Mouse (Mus musculus) CH12.LX (cell line): ENCODE data around the gene Rps21. TPM values are rescaled to one million over a fixed set of nuclear protein-coding genes. Genes with fewer than 3 reads are reported as not detected.

ENCODE experiments used
- DNase-seq: peaks from one replicate; pipeline ENCODE4 v3.0.0-alpha.2; 2013; ENCODE audit errors: extremely low read depth
- H3K27ac ChIP-seq: 2 replicates; pipeline ENCODE4 v1.5.1; 2012; ENCODE audit warnings: low read depth, mild to moderate bottlenecking, control low read depth, moderate library complexity; ENCODE audit not compliant: insufficient read depth
- H3K27me3 ChIP-seq: replicated peaks from 2 replicates; pipeline ENCODE3; 2012; ENCODE audit warnings: inconsistent platforms
- H3K36me3 ChIP-seq, 2 experiments: replicated peaks in 1 of 2; 2 replicates each; pipeline versions ENCODE3 to v1.6.1; 2012; ENCODE audit warnings: inconsistent platforms in 1 of 2, low read length in 1 of 2, mild to moderate bottlenecking in 1 of 2, mixed read lengths in 1 of 2, moderate library complexity in 1 of 2; ENCODE audit not compliant: control insufficient read depth in 1 of 2, insufficient read depth in 1 of 2
- H3K4me1 ChIP-seq, 2 experiments: 2 replicates each; pipeline ENCODE4 v1.6.1; 2012; ENCODE audit warnings: inconsistent platforms in 1 of 2, moderate library complexity in 1 of 2; ENCODE audit not compliant: insufficient read depth in 2 of 2, control insufficient read depth in 1 of 2
- H3K4me2 ChIP-seq: 2 replicates; pipeline ENCODE4 v1.6.1; 2012; ENCODE audit warnings: low read depth, mild to moderate bottlenecking, control low read depth; ENCODE audit not compliant: poor library complexity, insufficient read depth, severe bottlenecking
- H3K4me3 ChIP-seq, 3 experiments: fragments of 150-350 bp in 1 of 3; sonication (generic) in 1 of 3; replicated peaks in 1 of 3; 2 replicates each; pipeline versions ENCODE3 to v1.5.1; 2011 to 2012; ENCODE audit warnings: low read depth in 2 of 3, low read length in 2 of 3, mild to moderate bottlenecking in 2 of 3, moderate library complexity in 2 of 3, control low read depth in 1 of 3, improper control_type of control experiment in 1 of 3, inconsistent platforms in 1 of 3, mixed read lengths in 1 of 3; ENCODE audit not compliant: poor library complexity in 1 of 3
- H3K79me2 ChIP-seq: replicated peaks from 2 replicates; pipeline ENCODE4 v1.6.1; 2012; ENCODE audit warnings: mild to moderate bottlenecking, moderate library complexity; ENCODE audit not compliant: control insufficient read depth, poor library complexity, insufficient read depth, severe bottlenecking; ENCODE audit errors: extremely low read depth
- H3K9ac ChIP-seq: 2 replicates; pipeline ENCODE4 v1.6.1; 2012; ENCODE audit warnings: low read depth, mild to moderate bottlenecking, control low read depth, moderate library complexity; ENCODE audit not compliant: insufficient read depth
- H3K9me3 ChIP-seq: replicated peaks from 2 replicates; pipeline ENCODE3; 2012; ENCODE audit warnings: low read length, inconsistent platforms, mixed read lengths
- BHLHE40 ChIP-seq: IDR thresholded peaks from 2 replicates; pipeline ENCODE4 v1.6.1; 2011; ENCODE audit warnings: mild to moderate bottlenecking, low read depth, low read length, improper control_type of control experiment
- CHD1 ChIP-seq: IDR thresholded peaks from 2 replicates; pipeline ENCODE4 v1.6.1; 2012; ENCODE audit warnings: low read depth, low read length, improper control_type of control experiment, inconsistent platforms
- CTCF ChIP-seq, 2 experiments: IDR thresholded peaks in 1 of 2; conservative IDR thresholded peaks in 1 of 2; 2 replicates each; pipeline ENCODE4 v1.5.1; 2011 to 2012; ENCODE audit warnings: low read depth in 2 of 2, low read length in 2 of 2, improper control_type of control experiment in 1 of 2, inconsistent platforms in 1 of 2, mild to moderate bottlenecking in 1 of 2, moderate library complexity in 1 of 2
- JUN ChIP-seq: IDR thresholded peaks from 2 replicates; pipeline ENCODE4 v1.6.1; 2011; ENCODE audit warnings: low read depth, mild to moderate bottlenecking, low read length, improper control_type of control experiment, moderate library complexity; ENCODE audit not compliant: insufficient read depth
- JUND ChIP-seq: conservative IDR thresholded peaks from 2 replicates; pipeline ENCODE4 v1.6.1; 2011; ENCODE audit warnings: low read depth, low read length, improper control_type of control experiment
- MAFK ChIP-seq: IDR thresholded peaks from 2 replicates; pipeline ENCODE4 v1.6.1; 2011; ENCODE audit warnings: low read length, improper control_type of control experiment; ENCODE audit not compliant: insufficient replicate concordance
- MAZ ChIP-seq: IDR thresholded peaks from 2 replicates; pipeline ENCODE4 v1.6.1; 2012; ENCODE audit warnings: low read depth, mild to moderate bottlenecking, inconsistent platforms, low read length, improper control_type of control experiment, moderate library complexity
- MEF2A ChIP-seq: IDR thresholded peaks from 2 replicates; pipeline ENCODE4 v1.6.1; 2014; ENCODE audit warnings: low read depth, mild to moderate bottlenecking, inconsistent platforms, low read length, improper control_type of control experiment, borderline replicate concordance
- MXI1 ChIP-seq: IDR thresholded peaks from 2 replicates; pipeline ENCODE4 v1.6.1; 2011; ENCODE audit warnings: mild to moderate bottlenecking, low read depth, low read length, improper control_type of control experiment
- NELFE ChIP-seq: IDR thresholded peaks from 2 replicates; pipeline ENCODE4 v1.6.1; 2011; ENCODE audit warnings: low read depth, low read length, improper control_type of control experiment
- NRF1 ChIP-seq: IDR thresholded peaks from 2 replicates; pipeline ENCODE4 v1.6.1; 2014; ENCODE audit warnings: low read depth, mild to moderate bottlenecking, inconsistent platforms, low read length, improper control_type of control experiment, moderate library complexity
- POLR2A ChIP-seq: IDR thresholded peaks from 2 replicates; pipeline ENCODE4 v1.6.1; 2011; ENCODE audit warnings: low read depth, mild to moderate bottlenecking, improper control_type of control experiment, low read length
- RCOR1 ChIP-seq: conservative IDR thresholded peaks from 2 replicates; pipeline ENCODE4 v1.6.1; 2012; ENCODE audit warnings: low read depth, mild to moderate bottlenecking, inconsistent platforms, low read length, improper control_type of control experiment
- SIN3A ChIP-seq: IDR thresholded peaks from 2 replicates; pipeline ENCODE4 v1.6.1; 2012; ENCODE audit warnings: low read length, improper control_type of control experiment, inconsistent platforms
- TCF12 ChIP-seq: IDR thresholded peaks from 2 replicates; pipeline ENCODE4 v1.6.1; 2014; ENCODE audit warnings: low read depth, mild to moderate bottlenecking, inconsistent platforms, low read length, improper control_type of control experiment
- ZC3H11A ChIP-seq: IDR thresholded peaks from 2 replicates; pipeline ENCODE4 v1.6.1; 2012; ENCODE audit warnings: low read depth, mild to moderate bottlenecking, inconsistent platforms, low read length, improper control_type of control experiment
- ZKSCAN1 ChIP-seq: IDR thresholded peaks from 2 replicates; pipeline ENCODE4 v1.6.1; 2012; ENCODE audit warnings: low read depth, inconsistent platforms, low read length, improper control_type of control experiment, borderline replicate concordance
- ZNF384 ChIP-seq: IDR thresholded peaks from 2 replicates; pipeline ENCODE4 v1.6.1; 2012; ENCODE audit warnings: low read depth, low read length, improper control_type of control experiment, inconsistent platforms
- dilution Hi-C: fragments of 300-500 bp; cut with MboI; formaldehyde crosslinking; loops from 2 replicates; pipeline ENCODE4 v1.14.3; 2020; ENCODE audit warnings: low sequenced_read_pairs; ENCODE audit not compliant: extremely low pct_unique_long_range_greater_than_20kb, extremely low pct_ligation_motif_present
- in situ Hi-C: fragments of 300-500 bp; cut with MboI; formaldehyde crosslinking; loops from 3 replicates; pipeline ENCODE4 v1.14.3; 2019; ENCODE audit warnings: low sequenced_read_pairs, low pct_ligation_motif_present, low pct_unique_long_range_greater_than_20kb, mixed read lengths
- polyA plus RNA-seq: library from polyadenylated mRNA; unstranded; fragments of >175 nt; gene quantifications from 2 replicates; pipeline ENCODE4 v1.2.1, GENCODE M21; 2012; ENCODE audit warnings: low read depth; ENCODE audit not compliant: insufficient read length
- total RNA-seq, 2 experiments: library from RNA; depleted of rRNA; stranded (reverse); fragments of 300-350 nt in 1 of 2; fragments of >200 nt in 1 of 2; gene quantifications; 2 replicates each; pipeline ENCODE4 v1.2.3; 2012 to 2014

Gene Rps21
- total and polyA plus RNA-seq, 3 experiments = 705 to 3,770 (median 1,686) TPM

DNA sequence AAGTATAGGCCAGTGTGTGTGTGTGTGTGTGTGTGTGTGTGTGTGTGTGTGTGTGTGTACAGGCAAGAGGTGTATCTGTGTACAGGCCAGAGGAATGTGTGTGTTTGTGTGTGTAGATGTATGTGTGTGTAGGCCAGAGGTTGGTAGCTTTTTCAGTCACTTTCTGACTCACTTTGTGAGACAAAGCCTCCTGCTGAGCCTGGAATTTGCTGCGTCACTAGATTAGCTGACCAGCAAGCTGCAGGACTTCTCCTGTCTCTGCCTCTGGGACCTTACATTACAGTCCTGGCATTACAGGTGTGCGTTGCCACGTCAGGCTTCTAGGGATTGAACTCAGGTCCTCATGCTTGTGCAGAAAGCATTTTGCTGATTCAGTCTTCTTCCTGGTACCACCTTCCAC lies 5.3 kb upstream of the Rps21 start:
- H3K9ac ChIP-seq = no peak overlapping the region
- no peak overlapping the region for H3K27ac ChIP-seq
- in situ Hi-C loops = loop anchor here (5.0 to 10.0 kb wide), 2 partner anchors 70 to 337 kb away; no protein-coding TSS in a partner anchor
- H3K9me3 ChIP-seq = no peaks in the 10 kb centered on the region
- DNase-seq = no peak
- no peaks in the 10 kb centered on the region for H3K27me3 ChIP-seq
- TF ChIP-seq RCOR1 (no peak), MAZ (no peak), NRF1 (no peak), ZC3H11A (no peak)
- no peaks in the 10 kb centered on the region for H3K79me2 ChIP-seq
- no peak overlapping the region for H3K4me2 ChIP-seq
- H3K4me1 ChIP-seq = peaks cover 0 to 9% of the 10 kb centered on the region in 2 experiments; a peak in 3 of 4 replicates
- H3K36me3 ChIP-seq = peaks cover 0 to 7% of the 10 kb centered on the region in 2 experiments
- H3K4me3 ChIP-seq = no peak overlapping the region
- dilution Hi-C loops = no loop called here

DNA sequence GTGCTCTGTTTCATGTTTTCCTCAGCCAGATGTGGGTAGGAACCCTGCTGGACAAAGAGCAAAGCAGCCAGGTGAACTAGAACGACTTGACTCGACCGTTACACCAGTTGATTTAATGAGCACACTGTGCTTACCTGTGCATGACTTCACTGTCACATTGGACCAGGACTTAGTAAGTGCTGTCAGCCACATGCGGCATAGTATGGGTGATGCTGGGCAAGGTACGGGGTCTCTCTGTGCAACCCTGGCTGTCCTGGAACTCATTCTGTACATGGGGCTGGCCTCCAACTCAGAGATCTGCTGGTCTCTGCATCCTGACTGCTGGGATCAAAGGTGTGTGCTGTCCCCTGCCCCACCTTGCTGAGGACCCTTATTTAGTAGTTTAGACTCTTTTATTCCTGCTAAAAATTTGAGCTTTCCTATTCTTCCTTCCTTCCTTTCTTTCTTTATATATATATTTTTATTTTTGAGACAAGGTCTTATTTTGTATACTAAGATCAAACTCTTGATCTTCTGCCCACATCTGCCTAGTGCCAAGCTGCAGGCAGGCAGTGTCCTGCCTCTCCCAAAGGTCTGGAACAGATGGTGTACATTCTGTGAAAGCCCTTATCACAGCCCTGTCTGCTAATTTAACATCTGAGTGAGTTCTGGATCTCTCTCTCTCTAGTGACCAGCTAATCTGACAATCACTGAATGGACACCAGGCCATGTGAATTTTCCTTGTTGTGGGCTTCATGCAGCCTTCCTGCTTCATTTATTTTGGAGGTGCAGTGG lies 2.6 kb upstream of the Rps21 start:
- Histone ChIP-seq H3K27ac (no peak overlapping the region), H3K79me2 (peaks cover 14% of the 10 kb centered on the region), H3K4me3 (no peak overlapping the region), H3K4me1 (peaks cover 0 to 23% of the 10 kb centered on the region in 2 experiments; a peak in 3 of 4 replicates), H3K4me2 (no peak overlapping the region), H3K27me3 (no peaks in the 10 kb centered on the region), H3K9ac (no peak overlapping the region), H3K36me3 (peaks cover 14 to 26% of the 10 kb centered on the region in 2 experiments), H3K9me3 (no peaks in the 10 kb centered on the region)
- dilution Hi-C loops (no loop called here), in situ Hi-C loops (loop anchor here (5.0 to 10.0 kb wide), 2 partner anchors 72 to 340 kb away; no protein-coding TSS in a partner anchor)
- no peak for DNase-seq
- no peak for TF ChIP-seq JUND
- TF ChIP-seq CHD1 = no peak
- no peak for TF ChIP-seq POLR2A
- no peak for TF ChIP-seq SIN3A
- TF ChIP-seq TCF12 = no peak
- no peak for TF ChIP-seq ZKSCAN1
- no peak for TF ChIP-seq CTCF (conservative IDR thresholded peaks at IDR 0.05 in 1 of 2, IDR thresholded peaks at IDR 0.05 in 1 of 2; ENCODE audit: low read depth in 2 of 2, low read length in 2 of 2)
- TF ChIP-seq BHLHE40 = no peak

DNA sequence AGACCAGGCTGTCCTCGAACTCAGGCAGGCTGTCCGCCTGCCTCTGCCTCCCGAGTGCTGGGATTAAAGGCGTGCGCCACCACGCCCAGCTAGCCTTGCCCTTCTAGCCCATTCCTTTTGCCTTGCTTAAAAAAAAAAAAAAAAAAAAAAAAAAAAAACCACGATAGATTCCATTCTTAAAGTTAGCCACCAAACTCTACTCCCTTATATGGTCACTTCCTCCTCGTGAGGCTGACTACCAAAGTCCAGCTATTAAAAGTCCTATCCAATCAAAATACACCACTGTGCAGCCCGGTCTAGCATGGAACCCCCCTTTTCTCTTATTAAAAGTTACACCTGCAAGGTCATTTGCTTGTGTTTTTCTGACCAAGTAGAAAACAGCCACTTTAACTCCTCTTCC lies 1.5 kb upstream of the Rps21 start:
- in situ Hi-C loops = loop anchor here (10.0 kb wide), 1 partner anchor 341 kb away; no protein-coding TSS in a partner anchor

More for the DNA sequence above, 1.5 kb upstream of the Rps21 start:
- H3K4me2 ChIP-seq = peak overlapping the region; percentile 41
- no peaks in the 10 kb centered on the region for H3K27me3 ChIP-seq
- DNase-seq = no peak
- H3K79me2 ChIP-seq = peaks cover 14% of the 10 kb centered on the region
- dilution Hi-C loops = no loop called here
- 0 out of 2 replicates have a peak overlapping the region, but pooled peaks have one; percentile 67 for H3K9ac ChIP-seq
- H3K36me3 ChIP-seq = peaks cover 25 to 36% of the 10 kb centered on the region in 2 experiments
- H3K4me3 ChIP-seq = peak overlapping the region in 2 of 3 experiments; percentile 57 to 77
- H3K4me1 ChIP-seq = peaks cover 0 to 27% of the 10 kb centered on the region in 2 experiments; a peak in 3 of 4 replicates
- H3K9me3 ChIP-seq = no peaks in the 10 kb centered on the region
- TF ChIP-seq ZNF384 = peak; percentile 72
- TF ChIP-seq MAFK = no peak
- no peak for TF ChIP-seq MEF2A
- no peak for TF ChIP-seq NELFE
- TF ChIP-seq JUN = no peak
- no peak for TF ChIP-seq MXI1
- TF ChIP-seq ZKSCAN1 = no peak
- no peak for TF ChIP-seq ZC3H11A
- H3K27ac ChIP-seq = no peak overlapping the region
